Comparison of ENCODE assay signal across 8 mouse cellular contexts in genomic region chr7:100520663-100521285, GRCm38 (mm10). TPM values are rescaled to one million over a fixed set of nuclear protein-coding genes. Genes with fewer than 3 reads are reported as not detected.
DNase-seq lines count a peak whose midpoint lies in the region; ATAC-seq and TF ChIP-seq lines count a peak whose summit lies in the region.

No protein-coding gene starts in this region.

- peak overlapping the region; percentile 17; the same call in 1 of the 2 replicates for H3K4me2 ChIP-seq in stomach, postnatal 0 days (replicated peaks; ENCODE audit: low read depth)

- no peaks in the 10 kb centered on the region for H3K9me3 ChIP-seq in stomach, postnatal 0 days (ENCODE audit: control insufficient read depth, low read length)

- H3K27ac ChIP-seq in liver, adult 2 months (replicated peaks; ENCODE audit: insufficient read depth, low read depth, low read length): no peak overlapping the region
- H3K27ac ChIP-seq in stomach, postnatal 0 days (replicated peaks): no peak overlapping the region

- H3K36me3 ChIP-seq in liver, adult 2 months (ENCODE audit: control insufficient read depth, insufficient read depth, low read length): no peaks in the 10 kb centered on the region
- H3K36me3 ChIP-seq in stomach, postnatal 0 days (ENCODE audit: control insufficient read depth, insufficient read depth, low read length): no peaks in the 10 kb centered on the region

- no peak for TF ChIP-seq POLR2A in liver, adult 2 months (IDR thresholded peaks at IDR 0.05; ENCODE audit: extremely low read depth, insufficient read depth, low read length)

- H3K4me3 ChIP-seq in liver, adult 2 months (ENCODE audit: insufficient read depth, low read depth, low read length): no peak overlapping the region
- H3K4me3 ChIP-seq in stomach, postnatal 0 days (ENCODE audit: low read depth, low read length): no peak overlapping the region

- ATAC-seq in stomach, postnatal 0 days (ENCODE audit: low FRiP score, low TSS enrichment): peak; percentile 60; the same call in 1 of the 2 replicates

- H3K79me2 ChIP-seq in liver, adult 2 months (ENCODE audit: control insufficient read depth, insufficient read depth, low read length): no peaks in the 10 kb centered on the region

- DNase-seq in ovary, postnatal 10 days (ENCODE audit: low spot score): peak; percentile 73
- no peak for DNase-seq in ovary, adult 18-20 months (ENCODE audit: low spot score)
- peak; percentile 86 for DNase-seq in embryo, embryonic 11 days
- peak; percentile 74 to 91 for DNase-seq in heart, adult 18-20 months
- DNase-seq in kidney, adult 8-10 months: peak; percentile 56 to 77
- DNase-seq in liver, adult 2 months (ENCODE audit: extremely low read depth, low read depth, low spot score): peak; percentile 48
- peak; percentile 85 for DNase-seq in neural tube, embryonic 10.5 days (ENCODE audit: extremely low spot score, low spot score)
- peak; percentile 90 for DNase-seq in stomach, postnatal 0 days (ENCODE audit: low spot score)

- peak; percentile 98 for TF ChIP-seq CTCF in liver, adult 2 months (IDR thresholded peaks at IDR 0.05; ENCODE audit: low read depth, low read length)
- TF ChIP-seq CTCF in stomach, postnatal 0 days (IDR thresholded peaks at IDR 0.05; ENCODE audit: low read depth): peak; percentile 97

- no peak for TF ChIP-seq EP300 in stomach, postnatal 0 days (optimal IDR thresholded peaks at IDR 0.05)

- no peaks in the 10 kb centered on the region for H3K4me1 ChIP-seq in liver, adult 2 months (ENCODE audit: control insufficient read depth, insufficient read depth, low read length)
- H3K4me1 ChIP-seq in stomach, postnatal 0 days (replicated peaks; ENCODE audit: control insufficient read depth, insufficient read depth): no peaks in the 10 kb centered on the region

- no peak overlapping the region for H3K9ac ChIP-seq in liver, adult 2 months (ENCODE audit: low read depth, low read length)
- H3K9ac ChIP-seq in stomach, postnatal 0 days (ENCODE audit: low read length): no peak overlapping the region

- WGBS in liver, adult 2 months: 19% methylated on average over 10 of the region's 10 CpGs
- WGBS in stomach, postnatal 0 days: 21% methylated on average over 10 of the region's 10 CpGs

- no peaks in the 10 kb centered on the region for H3K27me3 ChIP-seq in liver, adult 2 months (ENCODE audit: control insufficient read depth, insufficient read depth, low read length)
- no peaks in the 10 kb centered on the region for H3K27me3 ChIP-seq in stomach, postnatal 0 days (ENCODE audit: control insufficient read depth, insufficient read depth, low read length)

RNA-seq across cellular contexts. Expression of gene Dnajb13, which starts 6.0 kb away (rescaled TPM):
- under 1 TPM in 1 of 2 experiments, not detected in 1; 0.18 TPM for total RNA-seq in heart, adult 18-20 months (2021)
- 0.27 and 0.55 TPM in 2 replicates for total RNA-seq in liver, adult 2 months (2014; rRNA removed)
- 0.29 and 0.30 TPM in 2 replicates for polyA plus RNA-seq in liver, adult 2 months (2012; rRNA removed)
- polyA plus RNA-seq in stomach, postnatal 0 days (2015; fragmentation: Nextera tagmentation; extraction: Ambion mirVana): 0.45 and 0.54 TPM in 2 replicates

RNA-seq across cellular contexts. Expression of gene Coa4, which starts 16.1 kb away (rescaled TPM):
- 10 to 100 TPM; 16.2 to 17.6 TPM for total RNA-seq in heart, adult 18-20 months (2021)
- 4.3 and 10.7 TPM in 2 replicates for total RNA-seq in liver, adult 2 months (2014; rRNA removed)
- polyA plus RNA-seq in liver, adult 2 months (2012; rRNA removed): 8.9 and 11.6 TPM in 2 replicates
- polyA plus RNA-seq in stomach, postnatal 0 days (2015; fragmentation: Nextera tagmentation; extraction: Ambion mirVana): 25.2 and 27.2 TPM in 2 replicates

RNA-seq across cellular contexts. Expression of gene Ucp2, which starts 27.6 kb away (rescaled TPM):
- total RNA-seq in heart, adult 18-20 months (2021): 100 to 1,000 TPM; 255 to 377 TPM
- 12.2 and 17.5 TPM in 2 replicates for total RNA-seq in liver, adult 2 months (2014; rRNA removed)
- polyA plus RNA-seq in liver, adult 2 months (2012; rRNA removed): 27.9 and 45.2 TPM in 2 replicates
- 618 and 662 TPM in 2 replicates for polyA plus RNA-seq in stomach, postnatal 0 days (2015; fragmentation: Nextera tagmentation; extraction: Ambion mirVana)

RNA-seq across cellular contexts. Expression of gene Ucp3, which starts 48.0 kb away (rescaled TPM):
- total RNA-seq in heart, adult 18-20 months (2021): 10 to 100 TPM; 15.7 to 43.8 TPM
- not detected in 2 replicates for total RNA-seq in liver, adult 2 months (2014; rRNA removed)
- polyA plus RNA-seq in liver, adult 2 months (2012; rRNA removed): not detected in 2 replicates
- 1.4 and 1.7 TPM in 2 replicates for polyA plus RNA-seq in stomach, postnatal 0 days (2015; fragmentation: Nextera tagmentation; extraction: Ambion mirVana)

Comparison
In these comparisons a context has a peak if more than half of its experiments do, and no peak if none do; other contexts are left out.
1. RNA of gene Ucp2, which starts 27.6 kb away (total RNA-seq): 255 to 377 TPM in heart, adult 18-20 months; 12.2 to 17.5 TPM in liver, adult 2 months; every median in the first group is over 10 times any median in the second.